Mouse (Mus musculus) cerebellum, adult 8-10 months (tissue): Measurements from ENCODE around the gene Olfr484.
"Not testable (repeated sequence)": the region's sequence is repeated elsewhere in the genome, so short reads cannot be mapped to it uniquely, and the experiment has no call there.

Experiments used
- DNase-seq: peaks from one replicate; pipeline ENCODE4 v3.0.0; 2022

The Olfr484 gene

GRCm38 (mm10) chr7:108127349-108127748 lies at the start of gene Olfr484:
Olfr484 (minus strand) TSS chr7:108127449.
- no peak for DNase-seq

GRCm38 (mm10) chr7:108172642-108173041 lies 45.4 kb upstream of the Olfr484 start, which contains the start of gene Olfr486:
Olfr486 (minus strand) TSS chr7:108172742.
- DNase-seq: not testable (repeated sequence)

DNA sequence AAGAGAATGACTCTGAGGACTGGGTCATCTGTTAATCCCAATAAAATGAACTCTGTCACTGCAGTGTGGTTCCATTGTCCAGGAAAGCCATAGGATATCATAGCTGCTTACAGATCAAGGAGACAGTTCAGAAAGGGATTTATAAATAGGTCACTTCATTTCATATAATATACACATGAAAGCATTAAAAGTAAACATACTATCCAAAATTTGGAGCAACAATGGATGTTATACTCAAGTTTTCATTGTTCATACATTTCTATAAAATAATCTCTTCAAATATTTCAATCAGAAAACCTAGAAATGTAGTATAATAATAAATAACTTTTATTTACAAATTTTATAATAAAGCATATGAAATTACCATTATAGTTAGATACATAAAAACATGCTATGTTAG lies 32.5 kb upstream of the Olfr484 start, which contains the start of gene Olfr485:
Gene Olfr485 (minus strand): TSS at position 101 of the 400 bp plus-strand sequence.
- DNase-seq: no peak

- no peak for DNase-seq
These were observed 5.8 kb downstream of the Olfr484 start for GRCm38 (mm10) chr7:108121416-108121815.

GRCm38 (mm10) chr7:108120681-108121080 lies 6.6 kb downstream of the Olfr484 start:
- no peak for DNase-seq

GRCm38 (mm10) chr7:108100549-108100948 lies 26.7 kb downstream of the Olfr484 start, which contains the start of gene Olfr483:
Olfr483 (plus strand) TSS chr7:108100849.
- DNase-seq: no peak

DNA sequence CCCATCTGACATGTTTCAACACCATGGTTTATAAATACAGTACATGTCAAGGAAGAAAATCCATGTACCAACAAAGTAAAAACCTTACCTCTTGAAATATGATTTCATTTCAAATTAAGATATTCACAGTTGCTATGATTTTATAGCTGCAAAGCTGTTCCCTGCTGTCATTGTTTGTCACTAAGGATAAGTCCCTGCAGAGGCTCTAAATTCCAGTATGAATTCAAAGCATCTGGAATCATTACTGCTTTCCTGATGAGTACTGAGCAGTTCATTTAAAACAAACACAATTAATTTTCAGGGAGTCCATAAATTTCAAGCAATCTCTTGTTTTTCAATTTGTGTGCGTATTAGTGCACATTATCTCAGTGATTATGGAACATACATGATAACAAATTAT lies 29.8 kb downstream of the Olfr484 start, which contains the start of gene Olfr482:
Gene Olfr482 (minus strand): TSS at position 101 of the 400 bp plus-strand sequence.
- no peak for DNase-seq

GRCm38 (mm10) chr7:108079555-108079954 lies 47.7 kb downstream of the Olfr484 start, which contains the start of gene Olfr481:
Olfr481 (plus strand) TSS chr7:108079855.
- no peak for DNase-seq
